Mouse (Mus musculus) hindbrain, embryonic 12.5 days (tissue): Measurements from ENCODE around the gene Fpgs. TPM values are rescaled to one million over a fixed set of nuclear protein-coding genes. Genes with fewer than 3 reads are reported as not detected.

ENCODE experiments used
- ATAC-seq: fragments of 200-750 bp; cut with Nextera tagmentation; 2 replicates; pipeline ENCODE4 v1.8.0; 2017; ENCODE audit warnings: moderate TSS enrichment; ENCODE audit not compliant: low FRiP score
- H3K27ac ChIP-seq: fragments of 300-500 bp; sonication (generic); 2 replicates; pipeline ENCODE4 v1.5.1; 2016; ENCODE audit warnings: mild to moderate bottlenecking
- H3K27me3 ChIP-seq: fragments of 300-500 bp; sonication (generic); 2 replicates; pipeline ENCODE4 v1.6.1; 2016; ENCODE audit warnings: mild to moderate bottlenecking
- H3K36me3 ChIP-seq: fragments of 300-500 bp; sonication (generic); 2 replicates; pipeline ENCODE4 v1.6.1; 2016; ENCODE audit warnings: mild to moderate bottlenecking
- H3K4me1 ChIP-seq: fragments of 300-500 bp; sonication (generic); 2 replicates; pipeline ENCODE4 v1.6.1; 2016
- H3K4me2 ChIP-seq: fragments of 300-500 bp; sonication (generic); replicated peaks from 2 replicates; pipeline ENCODE4 v1.6.1; 2016; ENCODE audit warnings: mild to moderate bottlenecking
- H3K4me3 ChIP-seq: fragments of 300-500 bp; sonication (generic); 2 replicates; pipeline ENCODE4 v1.5.1; 2016; ENCODE audit warnings: mild to moderate bottlenecking
- H3K9ac ChIP-seq: fragments of 300-500 bp; sonication (generic); 2 replicates; pipeline ENCODE4 v1.6.1; 2016; ENCODE audit warnings: mild to moderate bottlenecking, moderate library complexity
- H3K9me3 ChIP-seq: fragments of 300-500 bp; sonication (generic); replicated peaks from 2 replicates; pipeline ENCODE4 v1.6.1; 2016; ENCODE audit warnings: mild to moderate bottlenecking
- WGBS: fragments of 180-500 bp; shearing (Covaris S2); methylation state at CpG from one replicate; pipeline ENCODE4 v1.1.7; 2016; 5-methylcytosine and 5-hydroxymethylcytosine counted together
- polyA plus RNA-seq: library from polyadenylated mRNA; unstranded; fragments of >200 nt; fragmentation: Nextera tagmentation; extraction: Ambion mirVana; gene quantifications from 2 replicates; pipeline ENCODE4 v1.2.1, GENCODE M21; 2016

The Fpgs gene
- polyA plus RNA-seq: 19.5 and 20.1 TPM in 2 replicates

DNA sequence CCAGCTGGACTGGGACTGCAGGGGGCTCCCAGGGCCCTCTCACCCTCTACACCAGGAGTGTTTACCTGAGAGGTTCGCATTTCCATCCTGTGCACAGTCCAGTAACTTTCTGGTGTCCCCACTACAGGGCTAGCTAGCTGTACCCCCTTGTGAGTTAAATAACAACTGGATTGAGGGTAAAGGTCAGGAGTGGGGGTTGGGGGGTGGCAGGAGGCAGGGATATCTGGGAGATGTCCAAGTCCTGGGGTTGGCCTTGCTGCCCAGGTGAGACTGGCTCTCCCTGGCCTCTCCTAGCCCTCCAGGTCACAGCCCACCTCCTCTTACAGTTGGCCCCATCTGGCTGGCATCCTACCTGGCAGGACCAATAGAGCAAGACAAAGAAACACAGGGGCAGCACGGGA is at the start of gene Fpgs:
Gene Fpgs (minus strand): TSS at position 125 of the 401 bp plus-strand sequence.
- WGBS: 85% methylated on average over 2 of the region's 2 CpGs
- ATAC-seq: no peak
- H3K4me3 ChIP-seq: no peak within 1 kb of the TSS
- no peak within 1 kb of the TSS for H3K9ac ChIP-seq
- no peaks in the 10 kb centered on the region for H3K4me1 ChIP-seq
- no peak within 1 kb of the TSS for H3K4me2 ChIP-seq
- no peaks in the 10 kb centered on the region for H3K27me3 ChIP-seq
- peaks cover 66% of the 10 kb centered on the region for H3K36me3 ChIP-seq
- H3K27ac ChIP-seq: no peak within 1 kb of the TSS
- H3K9me3 ChIP-seq: no peaks in the 10 kb centered on the region

DNA sequence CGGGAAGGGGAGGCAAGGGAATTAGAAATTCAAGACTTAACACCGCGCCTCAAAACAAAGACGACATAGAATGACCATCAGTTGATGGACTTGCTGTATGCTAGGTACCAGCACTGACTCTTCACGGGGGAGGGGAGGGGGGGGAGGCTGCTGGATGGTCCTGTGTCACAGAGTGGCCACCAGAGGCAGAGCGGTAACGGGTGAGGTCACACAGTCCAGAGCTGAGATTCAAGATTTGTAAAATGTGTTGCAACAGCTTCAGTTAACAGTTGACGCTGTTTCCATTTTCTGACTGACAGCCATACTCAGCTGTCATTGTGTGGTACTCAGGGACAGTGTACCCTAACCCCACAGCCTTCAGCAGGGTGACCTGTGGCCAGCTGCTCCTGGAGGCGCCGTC is 48.2 kb upstream of the Fpgs start:
- Histone ChIP-seq H3K4me3 (peak overlapping the region; percentile 35), H3K4me2 (peak overlapping the region; percentile 57), H3K4me1 (peaks cover 24% of the 10 kb centered on the region), H3K9me3 (no peaks in the 10 kb centered on the region), H3K27ac (peak overlapping the region; percentile 88), H3K36me3 (peaks cover 41% of the 10 kb centered on the region), H3K27me3 (no peaks in the 10 kb centered on the region), H3K9ac (peak overlapping the region; percentile 63; the same call in 1 of the 2 replicates)
- ATAC-seq: no peak
- 62% methylated on average over 10 of the region's 10 CpGs for WGBS

DNA sequence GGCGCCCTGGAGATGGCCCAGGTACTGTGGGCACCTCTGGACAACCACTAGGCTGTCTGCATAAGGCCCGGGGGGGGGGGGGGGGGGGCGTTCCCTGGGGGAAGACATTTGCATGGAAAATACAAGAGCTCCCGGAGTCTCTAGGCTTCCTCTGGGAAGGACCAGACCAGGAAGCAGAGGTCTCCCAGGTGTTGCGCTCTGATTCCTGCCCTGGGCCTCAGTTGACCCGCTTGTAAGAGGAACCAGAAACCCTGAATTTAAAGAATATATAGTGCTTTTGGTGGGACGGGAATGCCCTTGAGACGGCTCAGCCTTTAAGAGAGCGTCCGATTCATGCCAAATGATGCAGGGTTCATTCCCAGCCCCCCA is 47.7 kb upstream of the Fpgs start:
- H3K4me1 ChIP-seq: peaks cover 24% of the 10 kb centered on the region
- peak overlapping the region; percentile 35 for H3K4me3 ChIP-seq
- H3K9me3 ChIP-seq: no peaks in the 10 kb centered on the region
- no peaks in the 10 kb centered on the region for H3K27me3 ChIP-seq
- peaks cover 47% of the 10 kb centered on the region for H3K36me3 ChIP-seq
- peak overlapping the region; percentile 63 for H3K9ac ChIP-seq
- H3K4me2 ChIP-seq: peak overlapping the region; percentile 57
- ATAC-seq: no peak
- H3K27ac ChIP-seq: peak overlapping the region; percentile 88
- WGBS: 17% methylated on average over 9 of the region's 10 CpGs

DNA sequence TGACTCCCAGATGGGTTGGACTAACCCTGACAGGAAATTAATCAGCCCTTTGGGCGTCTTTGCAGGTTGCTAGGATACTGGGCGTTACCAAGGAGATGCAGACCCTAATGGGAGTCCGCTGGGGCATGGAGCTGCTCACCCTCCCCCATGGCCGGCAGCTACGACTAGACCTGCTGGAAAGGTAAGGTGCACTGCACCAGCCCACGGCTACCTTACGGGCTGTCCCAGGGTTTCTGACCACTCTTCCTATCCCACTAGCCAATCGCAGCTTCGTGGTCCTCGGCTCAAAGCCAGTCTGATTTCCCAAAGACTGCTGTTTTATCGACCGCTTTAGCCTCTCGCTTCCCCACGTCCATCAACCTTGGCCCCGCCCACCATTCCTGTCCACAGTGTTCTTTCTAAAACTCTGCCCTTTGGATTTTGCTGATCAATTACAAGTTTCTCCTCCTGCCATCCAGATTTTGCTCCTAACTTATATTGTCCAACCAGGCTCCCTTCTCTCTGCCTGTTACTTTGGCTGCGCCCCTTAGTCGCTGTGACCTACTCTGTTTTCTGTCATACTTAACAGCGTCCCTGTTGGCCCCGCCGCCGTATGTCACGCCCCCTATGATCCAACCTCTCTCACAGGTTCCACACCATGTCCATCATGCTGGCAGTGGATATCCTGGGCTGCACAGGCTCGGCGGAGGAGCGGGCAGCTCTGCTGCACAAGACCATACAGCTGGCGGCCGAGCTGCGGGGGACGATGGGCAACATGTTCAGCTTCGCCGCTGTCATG is 47.1 kb upstream of the Fpgs start:
- Histone ChIP-seq H3K27me3 (no peaks in the 10 kb centered on the region), H3K4me3 (peak overlapping the region; percentile 35), H3K27ac (peak overlapping the region; percentile 88), H3K9me3 (no peaks in the 10 kb centered on the region), H3K4me2 (peak overlapping the region; percentile 57), H3K9ac (peak overlapping the region; percentile 63), H3K4me1 (peaks cover 24% of the 10 kb centered on the region), H3K36me3 (peaks cover 52% of the 10 kb centered on the region)
- peak; percentile 87 for ATAC-seq
- 7% methylated on average over 31 of the region's 31 CpGs for WGBS

DNA sequence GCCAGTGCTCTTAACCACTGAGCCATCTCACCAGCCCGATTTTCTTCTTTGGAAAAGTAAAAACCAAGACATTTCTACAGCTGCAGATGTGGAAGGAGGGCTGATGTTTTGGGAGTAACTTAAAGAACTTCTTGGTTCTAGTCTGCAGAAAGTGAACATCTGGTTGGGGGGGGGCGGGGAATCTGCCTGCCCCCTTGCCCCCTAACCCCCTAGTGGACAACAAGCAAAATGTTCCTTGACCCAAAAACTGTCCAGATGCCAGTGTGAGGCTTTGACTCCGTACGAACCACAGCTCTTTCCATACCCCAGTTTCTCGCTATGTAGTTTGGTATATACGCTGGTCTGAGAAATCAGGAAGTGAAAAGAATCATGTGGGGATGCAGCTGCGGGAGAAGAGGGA is 46.3 kb upstream of the Fpgs start:
- Histone ChIP-seq H3K36me3 (peaks cover 61% of the 10 kb centered on the region), H3K9ac (no peak overlapping the region), H3K27ac (peak overlapping the region; percentile 88), H3K9me3 (no peaks in the 10 kb centered on the region), H3K4me1 (peaks cover 24% of the 10 kb centered on the region), H3K27me3 (no peaks in the 10 kb centered on the region), H3K4me3 (no peak overlapping the region), H3K4me2 (peak overlapping the region; percentile 57; the same call in 1 of the 2 replicates)
- no peak for ATAC-seq
- 73% methylated on average over 7 of the region's 7 CpGs for WGBS

DNA sequence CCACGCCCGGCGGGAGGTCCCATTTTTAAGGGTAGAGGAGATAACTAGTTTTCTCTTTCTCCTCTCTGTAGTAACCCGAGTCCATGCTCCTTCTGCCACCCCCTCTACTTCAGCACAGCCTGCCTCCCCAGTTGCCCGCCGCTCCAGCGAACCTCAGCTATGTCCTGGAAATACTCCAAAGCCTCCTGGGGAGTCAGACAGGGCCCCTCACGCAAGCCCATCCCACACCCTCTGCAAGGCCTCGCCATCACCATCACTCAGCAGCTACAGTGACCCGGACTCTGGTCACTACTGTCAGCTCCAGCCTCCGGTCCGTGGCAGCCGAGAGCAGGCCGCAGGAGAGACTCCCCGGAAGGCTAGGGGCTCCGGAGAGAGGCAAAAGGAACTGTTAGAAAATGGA is 45.1 kb upstream of the Fpgs start:
- Histone ChIP-seq H3K4me2 (no peak overlapping the region), H3K27ac (no peak overlapping the region), H3K36me3 (peaks cover 56% of the 10 kb centered on the region), H3K27me3 (no peaks in the 10 kb centered on the region), H3K4me3 (no peak overlapping the region), H3K9me3 (no peaks in the 10 kb centered on the region), H3K9ac (no peak overlapping the region), H3K4me1 (peaks cover 24% of the 10 kb centered on the region)
- 87% methylated on average over 16 of the region's 16 CpGs for WGBS
- no peak for ATAC-seq

DNA sequence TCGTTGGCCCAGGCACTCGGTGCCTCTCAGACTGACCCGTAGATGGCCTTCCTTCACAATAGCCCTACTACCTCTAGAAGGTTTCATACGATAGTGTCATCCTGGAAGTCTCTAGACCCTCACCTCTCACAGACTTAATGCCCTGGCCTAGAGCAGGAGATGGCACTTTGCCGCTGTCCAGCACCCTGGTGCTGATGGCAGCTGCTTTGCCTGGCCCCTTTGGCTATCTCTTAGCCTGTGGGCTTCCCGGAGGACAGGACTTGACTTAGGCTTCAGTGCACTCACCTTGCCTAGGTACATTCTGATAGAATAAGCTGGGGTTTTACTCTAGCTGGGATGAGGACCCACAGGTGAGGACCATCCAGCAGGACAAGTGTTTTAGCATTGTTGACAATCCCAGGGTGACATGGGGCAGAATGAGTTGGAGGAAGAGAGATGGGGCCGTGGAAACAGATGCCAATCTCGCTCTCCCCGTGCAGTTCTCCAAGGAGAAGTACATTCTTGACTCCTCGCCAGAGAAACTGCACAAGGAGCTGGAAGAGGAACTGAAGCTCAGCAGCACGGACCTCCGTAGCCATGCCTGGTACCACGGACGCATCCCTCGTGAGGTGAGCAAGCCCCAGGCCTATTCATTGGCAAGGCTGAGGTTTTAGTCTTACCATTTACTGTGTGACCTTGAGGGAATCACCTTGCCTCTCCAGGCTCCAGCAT is 40.5 kb upstream of the Fpgs start:
- WGBS: 78% methylated on average over 15 of the region's 15 CpGs
- Histone ChIP-seq H3K36me3 (peaks cover 41% of the 10 kb centered on the region), H3K9ac (no peak overlapping the region; the same call in 1 of the 2 replicates)

DNA sequence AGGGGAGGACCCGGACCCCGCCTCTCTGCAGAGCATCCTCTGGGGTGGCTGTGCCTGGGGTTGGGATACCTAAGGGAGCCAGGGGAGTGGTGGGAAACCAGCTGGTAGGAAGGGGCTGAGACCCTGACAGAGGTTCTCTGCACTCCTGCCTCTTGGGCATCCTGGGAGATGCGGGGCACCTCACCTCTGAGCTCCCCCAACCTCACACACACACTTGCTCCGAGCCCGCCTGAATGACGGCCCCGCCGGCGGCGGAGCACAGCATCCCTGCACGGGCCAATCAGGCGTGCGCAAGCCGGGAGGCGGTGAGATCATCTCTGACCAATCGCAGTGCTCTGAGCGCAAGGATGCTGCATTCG is 38.2 kb upstream of the Fpgs start:
- Histone ChIP-seq H3K36me3 (peaks cover 24% of the 10 kb centered on the region), H3K27ac (peak overlapping the region; percentile 91), H3K9me3 (no peaks in the 10 kb centered on the region), H3K4me1 (peaks cover 33% of the 10 kb centered on the region), H3K4me2 (peak overlapping the region; percentile 97), H3K4me3 (peak overlapping the region; percentile 79), H3K9ac (peak overlapping the region; percentile 81), H3K27me3 (peaks cover 11% of the 10 kb centered on the region)
- WGBS: 2% methylated on average over 18 of the region's 18 CpGs
- ATAC-seq: peak; percentile 91

More for the DNA sequence above, 40.5 kb upstream of the Fpgs start:
- no peak for ATAC-seq
- Histone ChIP-seq H3K4me3 (no peak overlapping the region), H3K27ac (no peak overlapping the region), H3K4me1 (peaks cover 30% of the 10 kb centered on the region), H3K27me3 (peaks cover 11% of the 10 kb centered on the region), H3K4me2 (no peak overlapping the region), H3K9me3 (no peaks in the 10 kb centered on the region)

DNA sequence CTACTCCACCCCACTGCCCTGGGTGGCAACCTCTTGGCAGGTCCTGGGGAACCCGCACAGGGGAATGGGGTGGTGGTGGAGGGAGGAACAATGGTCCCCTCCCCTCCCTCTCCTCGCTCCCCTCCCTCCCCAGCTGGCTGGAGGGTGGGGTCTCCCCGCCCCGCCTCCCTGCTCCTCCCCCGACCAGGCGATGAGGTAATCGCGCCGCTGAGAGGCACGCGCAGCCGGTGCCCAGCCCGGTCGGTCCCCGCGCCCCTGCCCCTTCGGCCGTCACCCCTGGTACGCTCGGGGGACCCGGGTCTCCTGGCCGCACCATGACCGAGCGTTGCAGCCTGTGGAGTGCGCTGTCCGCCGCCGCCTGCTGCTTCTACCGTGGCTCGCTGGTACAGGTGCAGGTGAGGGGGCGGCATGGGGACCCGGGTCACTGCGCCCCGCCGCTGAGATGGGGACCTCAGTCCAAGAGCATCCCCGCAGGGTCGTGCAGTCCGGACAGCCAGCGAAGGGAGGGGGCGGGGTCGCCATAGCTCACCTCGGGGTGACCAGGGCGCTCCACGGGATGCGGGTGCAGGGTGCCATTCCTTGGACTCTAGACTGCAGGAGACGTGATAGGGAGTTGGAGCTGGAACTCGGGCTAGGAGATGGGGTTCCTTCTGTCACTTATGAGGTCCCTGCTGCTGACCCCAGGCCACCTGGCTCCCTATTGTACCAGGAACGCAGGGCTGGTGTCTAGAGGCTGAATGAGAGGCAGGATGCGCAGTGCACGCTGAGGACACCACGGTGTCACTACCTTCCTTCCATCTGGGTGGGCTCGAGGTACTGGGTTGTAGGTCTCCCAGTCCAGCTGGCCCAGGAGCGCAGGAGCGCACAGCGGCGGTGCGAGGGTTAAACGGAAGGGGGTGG is 37.6 kb upstream of the Fpgs start:
- ATAC-seq: peak; percentile 57
- Histone ChIP-seq H3K4me2 (peak overlapping the region; percentile 97), H3K27me3 (peaks cover 11% of the 10 kb centered on the region), H3K4me1 (peaks cover 33% of the 10 kb centered on the region), H3K9me3 (no peaks in the 10 kb centered on the region), H3K27ac (peak overlapping the region; percentile 91), H3K9ac (peak overlapping the region; percentile 81), H3K36me3 (peaks cover 17% of the 10 kb centered on the region), H3K4me3 (peak overlapping the region; percentile 79)
- 2% methylated on average over 53 of the region's 58 CpGs for WGBS

DNA sequence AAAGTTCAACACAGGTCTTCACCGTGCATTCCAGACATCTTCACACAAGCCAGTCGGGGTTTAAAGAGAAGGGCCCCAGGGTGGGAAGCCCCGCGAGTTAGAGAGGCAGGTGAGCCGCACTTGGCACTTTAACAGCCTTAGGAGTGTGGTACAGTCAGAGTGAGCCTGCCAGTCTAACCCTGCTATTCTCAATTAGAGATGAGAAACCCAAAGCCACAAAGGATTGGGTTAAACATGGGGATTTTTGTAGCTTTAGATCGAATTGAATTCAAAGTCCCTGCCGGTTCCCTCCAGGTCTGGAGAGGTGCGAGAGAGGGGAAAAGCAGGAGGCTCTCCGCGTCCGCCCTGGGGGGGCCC is 36.9 kb upstream of the Fpgs start, which contains the start of gene 6330409D20Rik:
Gene 6330409D20Rik (minus strand): TSS at position 101 of the 357 bp plus-strand sequence.
- H3K4me1 ChIP-seq: peaks cover 33% of the 10 kb centered on the region
- H3K27me3 ChIP-seq: peaks cover 11% of the 10 kb centered on the region
- peaks cover 12% of the 10 kb centered on the region for H3K36me3 ChIP-seq
- peak within 1 kb of the TSS; percentile 97 for H3K4me2 ChIP-seq
- WGBS: 7% methylated on average over 11 of the region's 11 CpGs
- no peaks in the 10 kb centered on the region for H3K9me3 ChIP-seq
- H3K9ac ChIP-seq: peak within 1 kb of the TSS; percentile 81
- H3K4me3 ChIP-seq: peak within 1 kb of the TSS; percentile 79
- 0 out of 2 replicates have a peak, but pooled peaks have one; percentile 5 for ATAC-seq
- H3K27ac ChIP-seq: peak within 1 kb of the TSS; percentile 91

DNA sequence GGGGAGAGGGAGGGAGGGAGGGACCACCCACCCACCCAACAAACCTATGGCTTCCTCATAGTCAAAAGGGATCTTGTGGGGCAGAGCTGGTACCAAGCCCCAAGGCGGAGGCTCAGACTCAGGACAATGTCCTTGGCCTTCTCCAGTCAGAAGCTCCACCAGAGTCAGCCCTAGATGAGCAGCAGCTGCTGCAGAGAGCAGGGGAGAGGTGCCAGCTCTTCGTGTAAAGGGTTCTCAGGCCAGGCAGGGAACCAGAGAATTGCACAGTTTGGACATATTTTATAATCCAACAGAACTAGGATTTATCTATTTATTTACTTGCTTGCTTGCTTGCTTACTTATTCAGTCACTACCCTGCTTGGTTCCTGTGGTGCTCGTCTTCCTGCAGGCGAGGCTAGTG is 35.4 kb upstream of the Fpgs start:
- Histone ChIP-seq H3K9ac (peak overlapping the region; percentile 15; the same call in 1 of the 2 replicates), H3K27me3 (peaks cover 11% of the 10 kb centered on the region), H3K9me3 (no peaks in the 10 kb centered on the region), H3K4me2 (no peak overlapping the region), H3K36me3 (no peaks in the 10 kb centered on the region), H3K4me3 (no peak overlapping the region), H3K4me1 (peaks cover 36% of the 10 kb centered on the region), H3K27ac (no peak overlapping the region)
- ATAC-seq: no peak
- WGBS: 69% methylated on average over 4 of the region's 4 CpGs

DNA sequence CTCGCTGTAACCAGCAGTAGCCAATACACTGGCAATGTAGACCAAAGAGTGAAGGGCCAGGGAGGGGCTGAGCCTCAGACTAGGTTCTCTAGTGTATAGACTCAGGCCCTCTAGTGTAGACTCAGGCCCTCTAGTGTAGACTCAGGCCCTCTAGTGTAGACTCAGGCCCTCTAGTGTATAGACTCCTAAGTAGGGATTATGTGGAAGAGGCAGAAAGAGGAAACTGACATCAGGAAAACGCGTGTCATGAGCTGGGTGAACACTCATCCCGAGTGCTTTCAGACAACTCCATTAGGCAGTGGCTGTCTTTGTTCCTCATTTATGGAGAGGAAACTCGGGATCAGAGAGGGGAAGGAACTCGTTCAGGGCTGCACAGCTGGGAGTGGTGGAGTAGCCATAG is 33.1 kb upstream of the Fpgs start:
- H3K27me3 ChIP-seq: peaks cover 11% of the 10 kb centered on the region
- no peaks in the 10 kb centered on the region for H3K36me3 ChIP-seq
- 62% methylated on average over 6 of the region's 6 CpGs for WGBS
- no peak overlapping the region for H3K9ac ChIP-seq
- no peak overlapping the region for H3K4me2 ChIP-seq
- no peak overlapping the region for H3K4me3 ChIP-seq
- H3K9me3 ChIP-seq: no peaks in the 10 kb centered on the region
- ATAC-seq: no peak
- peaks cover 20% of the 10 kb centered on the region for H3K4me1 ChIP-seq
- no peak overlapping the region for H3K27ac ChIP-seq
